Mouse (Mus musculus): ENCODE measurements at regions not wholly inside any gene's neighbourhood (a gene's known extent, or its start where the extent isn't known, plus 50 kb on each side); places are given as distances from the start of the nearest gene placed in this dataset.

- no peaks in the 10 kb centered on the region for H3K4me1 ChIP-seq (ENCODE audit: control insufficient read depth, insufficient read depth, low read length)
- no peak overlapping the region for H3K4me3 ChIP-seq (ENCODE audit: insufficient read depth, low read length)
- H3K27ac ChIP-seq (ENCODE audit: insufficient read depth, low read depth, low read length), result no peak overlapping the region
- TF ChIP-seq POLR2A (IDR thresholded peaks at IDR 0.05; ENCODE audit: borderline replicate concordance, low read depth, low read length) (no peak), CTCF (IDR thresholded peaks at IDR 0.05; ENCODE audit: low read depth, low read length) (no peak)
Observed at GRCm38 (mm10) chr14:97170841-97171240, 651.9 kb upstream of the Klhl1 start.

- Histone ChIP-seq H3K4me1 (ENCODE audit: control insufficient read depth, insufficient read depth, low read length) (no peaks in the 10 kb centered on the region), H3K27ac (ENCODE audit: insufficient read depth, low read depth, low read length) (no peak overlapping the region), H3K4me3 (ENCODE audit: insufficient read depth, low read length) (no peak overlapping the region)
- TF ChIP-seq POLR2A (IDR thresholded peaks at IDR 0.05; ENCODE audit: borderline replicate concordance, low read depth, low read length) (no peak), CTCF (IDR thresholded peaks at IDR 0.05; ENCODE audit: low read depth, low read length) (no peak)
Observed at GRCm38 (mm10) chr14:97165793-97166192, 646.9 kb upstream of the Klhl1 start.

GRCm38 (mm10) chr14:97148997-97149653 is 630.2 kb upstream of the Klhl1 start:
- Histone ChIP-seq H3K4me3 (ENCODE audit: insufficient read depth, low read length) (no peak overlapping the region), H3K4me1 (ENCODE audit: control insufficient read depth, insufficient read depth, low read length) (no peaks in the 10 kb centered on the region), H3K27ac (ENCODE audit: insufficient read depth, low read depth, low read length) (no peak overlapping the region)
- no peak for TF ChIP-seq CTCF (IDR thresholded peaks at IDR 0.05; ENCODE audit: low read depth, low read length)
- no peak for TF ChIP-seq POLR2A (IDR thresholded peaks at IDR 0.05; ENCODE audit: borderline replicate concordance, low read depth, low read length)

- TF ChIP-seq CTCF (IDR thresholded peaks at IDR 0.05; ENCODE audit: low read depth, low read length) (no peak), POLR2A (IDR thresholded peaks at IDR 0.05; ENCODE audit: borderline replicate concordance, low read depth, low read length) (no peak)
- Histone ChIP-seq H3K4me3 (ENCODE audit: insufficient read depth, low read length) (no peak overlapping the region), H3K4me1 (ENCODE audit: control insufficient read depth, insufficient read depth, low read length) (no peaks in the 10 kb centered on the region), H3K27ac (ENCODE audit: insufficient read depth, low read depth, low read length) (no peak overlapping the region)
Observed at GRCm38 (mm10) chr14:97115918-97116635, 597.2 kb upstream of the Klhl1 start.

GRCm38 (mm10) chr14:97101090-97101675 is 582.3 kb upstream of the Klhl1 start:
- Histone ChIP-seq H3K4me1 (ENCODE audit: control insufficient read depth, insufficient read depth, low read length) (no peaks in the 10 kb centered on the region), H3K4me3 (ENCODE audit: insufficient read depth, low read length) (no peak overlapping the region), H3K27ac (ENCODE audit: insufficient read depth, low read depth, low read length) (no peak overlapping the region)
- TF ChIP-seq POLR2A (IDR thresholded peaks at IDR 0.05; ENCODE audit: borderline replicate concordance, low read depth, low read length) (no peak), CTCF (IDR thresholded peaks at IDR 0.05; ENCODE audit: low read depth, low read length) (no peak)

- TF ChIP-seq CTCF (IDR thresholded peaks at IDR 0.05; ENCODE audit: low read depth, low read length) (no peak), POLR2A (IDR thresholded peaks at IDR 0.05; ENCODE audit: borderline replicate concordance, low read depth, low read length) (no peak)
- no peak overlapping the region for H3K4me3 ChIP-seq (ENCODE audit: insufficient read depth, low read length)
- H3K4me1 ChIP-seq (ENCODE audit: control insufficient read depth, insufficient read depth, low read length), result no peaks in the 10 kb centered on the region
- no peak overlapping the region for H3K27ac ChIP-seq (ENCODE audit: insufficient read depth, low read depth, low read length)
Observed at GRCm38 (mm10) chr14:97093389-97093788, 574.5 kb upstream of the Klhl1 start.

- H3K27ac ChIP-seq (ENCODE audit: insufficient read depth, low read depth, low read length), result no peak overlapping the region
- TF ChIP-seq POLR2A (IDR thresholded peaks at IDR 0.05; ENCODE audit: borderline replicate concordance, low read depth, low read length) (no peak), CTCF (IDR thresholded peaks at IDR 0.05; ENCODE audit: low read depth, low read length) (no peak)
- no peaks in the 10 kb centered on the region for H3K4me1 ChIP-seq (ENCODE audit: control insufficient read depth, insufficient read depth, low read length)
- no peak overlapping the region for H3K4me3 ChIP-seq (ENCODE audit: insufficient read depth, low read length)
Observed at GRCm38 (mm10) chr14:97088863-97089262, 570.0 kb upstream of the Klhl1 start.

- no peak overlapping the region for H3K4me3 ChIP-seq (ENCODE audit: insufficient read depth, low read length)
- H3K4me1 ChIP-seq (ENCODE audit: control insufficient read depth, insufficient read depth, low read length), result no peaks in the 10 kb centered on the region
- TF ChIP-seq CTCF (IDR thresholded peaks at IDR 0.05; ENCODE audit: low read depth, low read length) (no peak), POLR2A (IDR thresholded peaks at IDR 0.05; ENCODE audit: borderline replicate concordance, low read depth, low read length) (no peak)
- no peak overlapping the region for H3K27ac ChIP-seq (ENCODE audit: insufficient read depth, low read depth, low read length)
Observed at GRCm38 (mm10) chr14:97087346-97087745, 568.4 kb upstream of the Klhl1 start.

GRCm38 (mm10) chr14:97086363-97087309 is 567.7 kb upstream of the Klhl1 start:
- Histone ChIP-seq H3K27ac (ENCODE audit: insufficient read depth, low read depth, low read length) (no peak overlapping the region), H3K4me1 (ENCODE audit: control insufficient read depth, insufficient read depth, low read length) (no peaks in the 10 kb centered on the region), H3K4me3 (ENCODE audit: insufficient read depth, low read length) (no peak overlapping the region)
- TF ChIP-seq POLR2A (IDR thresholded peaks at IDR 0.05; ENCODE audit: borderline replicate concordance, low read depth, low read length) (no peak), CTCF (IDR thresholded peaks at IDR 0.05; ENCODE audit: low read depth, low read length) (no peak)

Data from bone marrow macrophage, adult 2 months (primary cell).